Mouse (Mus musculus) kidney, embryonic 14.5 days (tissue): ENCODE measurements at regions not wholly inside any gene's neighbourhood (a gene's known extent, or its start where the extent isn't known, plus 50 kb on each side); places are given as distances from the start of the nearest gene placed in this dataset.

Source experiments
- ATAC-seq: fragments of 200-750 bp; cut with Nextera tagmentation; 2 replicates; pipeline ENCODE4 v1.8.0; 2017; ENCODE audit warnings: moderate number of reproducible peaks, mild to moderate bottlenecking, moderate TSS enrichment, moderate library complexity; ENCODE audit not compliant: low FRiP score, low TSS enrichment
- H3K27ac ChIP-seq: fragments of 300-500 bp; sonication (generic); 2 replicates; pipeline ENCODE4 v1.5.1; 2014; ENCODE audit warnings: low read depth, mild to moderate bottlenecking, low read length, moderate library complexity, mixed read lengths
- H3K27me3 ChIP-seq: fragments of 300-500 bp; sonication (generic); 2 replicates; pipeline ENCODE4 v1.6.1; 2014; ENCODE audit warnings: mild to moderate bottlenecking, low read length; ENCODE audit not compliant: control insufficient read depth, insufficient read depth
- H3K36me3 ChIP-seq: fragments of 300-500 bp; sonication (generic); 2 replicates; pipeline ENCODE4 v1.6.1; 2014; ENCODE audit warnings: low read length, mixed read lengths; ENCODE audit not compliant: control insufficient read depth, insufficient read depth
- H3K4me1 ChIP-seq: fragments of 300-500 bp; sonication (generic); 2 replicates; pipeline ENCODE4 v1.6.1; 2014; ENCODE audit warnings: low read length, mixed read lengths; ENCODE audit not compliant: control insufficient read depth, insufficient read depth
- H3K4me2 ChIP-seq: fragments of 300-500 bp; sonication (generic); replicated peaks from 2 replicates; pipeline ENCODE4 v1.6.1; 2014; ENCODE audit warnings: low read depth, mild to moderate bottlenecking, low read length
- H3K4me3 ChIP-seq: fragments of 300-500 bp; sonication (generic); 2 replicates; pipeline ENCODE4 v1.5.1; 2014; ENCODE audit warnings: mild to moderate bottlenecking, low read length
- H3K9ac ChIP-seq: fragments of 300-500 bp; sonication (generic); 2 replicates; pipeline ENCODE4 v1.6.1; 2014; ENCODE audit warnings: low read depth, mild to moderate bottlenecking, low read length, moderate library complexity
- H3K9me3 ChIP-seq: fragments of 300-500 bp; sonication (generic); 2 replicates; pipeline ENCODE4 v1.6.1; 2016; ENCODE audit warnings: low read length; ENCODE audit not compliant: control insufficient read depth
- WGBS: fragments of 180-500 bp; shearing (Covaris S2); extraction: QIAGEN DNeasy Blood & Tissue Kit; methylation state at CpG from one replicate; pipeline ENCODE4 v1.1.7; 2014; 5-methylcytosine and 5-hydroxymethylcytosine counted together

DNA sequence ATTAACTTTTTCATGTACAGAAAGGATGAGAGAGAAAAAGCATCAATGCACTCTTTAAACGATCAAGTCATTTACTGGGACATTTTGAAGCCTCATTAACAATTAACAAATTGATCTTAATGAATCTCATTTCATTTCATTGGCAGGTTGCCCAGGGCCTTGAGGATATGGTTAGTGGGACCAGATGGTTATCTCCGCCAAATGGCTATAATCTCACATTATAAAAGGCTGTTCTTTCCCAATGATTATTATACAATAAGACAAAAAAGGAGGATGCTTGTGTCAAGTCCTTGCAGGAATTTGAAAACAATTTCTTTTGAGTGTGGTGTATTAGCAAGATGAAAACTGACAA is 185.3 kb downstream of the Snx13 start:
- WGBS: 76% methylated on average over 2 of the region's 2 CpGs

DNA sequence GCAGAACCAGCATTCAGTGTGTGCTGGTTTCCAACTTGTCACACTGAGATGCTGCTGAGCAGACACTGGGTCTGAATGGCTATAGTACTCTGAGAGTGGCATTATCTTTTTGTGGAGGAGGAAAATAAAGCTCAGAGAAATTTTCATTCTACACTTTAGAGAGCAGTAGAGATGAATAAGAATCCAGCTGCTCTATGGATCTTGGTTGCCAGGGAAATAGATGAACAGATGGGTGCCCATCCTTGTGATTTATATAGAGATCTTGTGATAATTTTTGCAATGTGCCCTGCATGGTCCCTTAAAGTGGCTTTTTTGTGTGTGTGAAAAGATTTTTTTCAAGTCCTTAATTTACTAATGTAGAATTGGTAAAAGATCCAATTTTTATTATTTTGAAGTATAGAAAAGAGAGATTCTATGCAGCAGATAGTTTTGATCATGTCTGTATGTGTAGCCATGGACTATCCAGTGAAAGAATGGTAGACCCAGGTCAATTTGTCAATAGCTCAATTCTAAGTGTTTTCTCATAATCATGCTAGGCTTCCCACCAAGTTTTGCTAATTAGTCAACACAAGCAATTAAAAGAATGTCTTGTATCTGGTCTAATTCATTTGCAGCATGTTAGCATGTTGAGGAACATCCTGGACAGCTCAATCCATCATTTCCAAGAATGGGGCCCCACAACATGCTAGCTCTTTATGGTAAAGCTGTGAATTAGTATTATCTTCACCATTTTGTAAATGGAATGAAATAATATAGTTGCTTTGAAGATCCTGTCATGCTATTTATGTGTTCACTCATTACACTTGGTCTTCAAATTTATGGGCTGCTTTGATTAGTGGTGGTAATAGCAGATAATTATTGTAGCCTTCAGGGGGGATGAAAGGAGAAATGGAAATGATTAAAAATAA is 184.7 kb downstream of the Snx13 start:
- H3K27me3 ChIP-seq: no peaks in the 10 kb centered on the region
- H3K4me3 ChIP-seq: no peak overlapping the region
- H3K27ac ChIP-seq: no peak overlapping the region
- H3K9me3 ChIP-seq: no peaks in the 10 kb centered on the region
- no peaks in the 10 kb centered on the region for H3K4me1 ChIP-seq
- H3K9ac ChIP-seq: no peak overlapping the region
- ATAC-seq: no peak
- no peak overlapping the region for H3K4me2 ChIP-seq
- H3K36me3 ChIP-seq: no peaks in the 10 kb centered on the region

More for the DNA sequence above, 185.3 kb downstream of the Snx13 start:
- Histone ChIP-seq H3K9me3 (no peaks in the 10 kb centered on the region), H3K27ac (no peak overlapping the region), H3K9ac (no peak overlapping the region), H3K4me2 (no peak overlapping the region), H3K4me1 (no peaks in the 10 kb centered on the region), H3K27me3 (no peaks in the 10 kb centered on the region), H3K4me3 (no peak overlapping the region), H3K36me3 (no peaks in the 10 kb centered on the region)
- ATAC-seq: no peak

DNA sequence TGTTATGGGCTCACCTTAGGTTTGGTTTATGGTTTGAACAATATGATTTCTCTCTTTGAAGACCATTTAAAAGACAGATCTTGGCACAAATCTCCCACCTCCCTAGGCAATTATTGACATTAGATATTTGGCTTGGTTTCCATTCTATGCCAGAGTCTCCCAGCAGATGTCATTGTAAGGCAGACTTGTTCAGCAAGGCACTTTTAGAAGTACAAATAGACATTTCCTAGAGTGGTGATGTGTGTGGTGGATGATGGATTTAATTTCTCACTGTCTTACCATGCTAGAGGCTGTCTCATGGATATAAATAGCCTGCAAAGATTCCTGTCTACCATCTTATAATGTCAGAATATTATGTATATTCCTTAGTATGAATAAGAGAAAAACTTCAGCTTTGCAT is 173.4 kb downstream of the Snx13 start:
- no peak overlapping the region for H3K27ac ChIP-seq
- no peak overlapping the region for H3K4me2 ChIP-seq
- no peak overlapping the region for H3K4me3 ChIP-seq
- no peaks in the 10 kb centered on the region for H3K27me3 ChIP-seq
- no peaks in the 10 kb centered on the region for H3K4me1 ChIP-seq
- no peak overlapping the region for H3K9ac ChIP-seq
- ATAC-seq: no peak
- no peaks in the 10 kb centered on the region for H3K36me3 ChIP-seq
- H3K9me3 ChIP-seq: no peaks in the 10 kb centered on the region

- Histone ChIP-seq H3K4me3 (no peak overlapping the region), H3K36me3 (no peaks in the 10 kb centered on the region), H3K27ac (no peak overlapping the region), H3K27me3 (no peaks in the 10 kb centered on the region), H3K9ac (no peak overlapping the region), H3K9me3 (no peaks in the 10 kb centered on the region), H3K4me1 (no peaks in the 10 kb centered on the region), H3K4me2 (no peak overlapping the region)
- no peak for ATAC-seq
Measured at GRCm38 (mm10) chr12:35220002-35220401, 173.0 kb downstream of the Snx13 start.

DNA sequence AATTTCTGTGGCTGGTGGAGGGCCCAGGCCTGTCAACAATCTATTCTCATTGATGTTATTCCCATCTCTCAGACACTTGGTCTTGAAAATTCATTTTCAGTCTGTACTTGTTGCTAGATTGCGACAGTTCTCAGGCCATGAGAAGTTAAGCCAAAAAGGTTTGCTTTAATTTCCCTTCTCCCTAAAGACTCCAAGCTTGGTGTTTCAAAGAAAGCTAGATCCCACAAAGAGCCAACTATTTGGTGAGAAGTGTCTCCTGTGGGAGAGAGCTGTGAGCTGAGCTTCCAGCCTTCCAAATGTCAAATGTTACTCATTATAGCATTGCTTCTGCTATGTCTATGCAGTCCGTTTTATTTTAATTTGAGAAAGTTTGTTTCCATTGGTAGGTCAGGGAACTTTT is 169.7 kb downstream of the Snx13 start:
- H3K27ac ChIP-seq: no peak overlapping the region
- no peak overlapping the region for H3K4me2 ChIP-seq
- no peak for ATAC-seq
- H3K9me3 ChIP-seq: no peaks in the 10 kb centered on the region
- H3K27me3 ChIP-seq: no peaks in the 10 kb centered on the region
- H3K36me3 ChIP-seq: no peaks in the 10 kb centered on the region
- no peak overlapping the region for H3K9ac ChIP-seq
- no peaks in the 10 kb centered on the region for H3K4me1 ChIP-seq
- H3K4me3 ChIP-seq: no peak overlapping the region
- WGBS: 82% methylated on average over 2 of the region's 2 CpGs

DNA sequence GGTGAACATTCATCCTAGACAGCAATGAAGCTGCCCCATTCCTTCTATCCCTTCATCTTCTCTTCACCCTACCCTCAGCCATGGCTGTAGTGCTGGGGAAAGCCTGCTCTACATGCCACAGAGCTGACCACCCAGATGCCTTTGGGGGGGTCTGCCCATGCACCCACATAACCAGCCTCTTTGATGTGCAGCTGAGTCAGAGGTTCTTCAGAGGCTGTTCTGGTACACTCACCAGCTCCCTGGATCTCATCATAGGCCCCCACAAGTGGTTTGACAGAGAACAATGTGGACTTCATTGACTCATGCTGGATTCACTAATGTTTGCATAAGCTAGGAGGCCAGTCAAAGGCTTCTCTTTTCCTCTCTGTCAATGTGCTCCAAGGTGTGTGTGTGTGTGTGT is 162.4 kb downstream of the Snx13 start:
- Histone ChIP-seq H3K36me3 (no peaks in the 10 kb centered on the region), H3K9ac (no peak overlapping the region), H3K9me3 (no peaks in the 10 kb centered on the region), H3K27me3 (no peaks in the 10 kb centered on the region), H3K4me1 (no peaks in the 10 kb centered on the region), H3K4me3 (no peak overlapping the region), H3K4me2 (no peak overlapping the region), H3K27ac (no peak overlapping the region)
- no peak for ATAC-seq

GRCm38 (mm10) chr12:35207605-35208004 is 160.6 kb downstream of the Snx13 start:
- Histone ChIP-seq H3K4me2 (no peak overlapping the region), H3K36me3 (no peaks in the 10 kb centered on the region), H3K27me3 (no peaks in the 10 kb centered on the region), H3K9ac (no peak overlapping the region), H3K4me1 (no peaks in the 10 kb centered on the region), H3K27ac (no peak overlapping the region), H3K9me3 (no peaks in the 10 kb centered on the region), H3K4me3 (no peak overlapping the region)
- no peak for ATAC-seq
- WGBS: 85% methylated on average over 3 of the region's 3 CpGs

DNA sequence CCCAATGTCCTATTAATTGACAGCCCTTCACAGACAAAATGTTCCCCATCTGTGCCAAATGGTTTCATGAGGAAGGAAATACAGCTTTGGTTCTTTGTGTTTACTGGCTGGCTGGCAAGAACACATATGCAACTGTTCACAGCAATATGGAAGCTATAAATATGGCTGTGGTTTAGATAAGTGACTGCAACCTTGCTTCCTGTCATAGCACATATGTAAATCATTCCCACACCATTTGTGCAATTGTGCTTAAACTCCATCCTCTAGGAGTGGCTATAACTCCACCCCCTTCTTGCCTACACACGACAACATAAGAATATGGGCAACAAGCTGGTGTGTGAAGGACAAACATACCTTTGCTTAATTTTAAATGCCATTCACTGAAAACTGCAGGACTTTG is 156.4 kb downstream of the Snx13 start:
- H3K27ac ChIP-seq: no peak overlapping the region
- no peaks in the 10 kb centered on the region for H3K36me3 ChIP-seq
- no peak overlapping the region for H3K9ac ChIP-seq
- ATAC-seq: no peak
- H3K27me3 ChIP-seq: no peaks in the 10 kb centered on the region
- H3K4me2 ChIP-seq: no peak overlapping the region
- H3K4me3 ChIP-seq: no peak overlapping the region
- 76% methylated on average over 1 of the region's 1 CpGs for WGBS
- no peaks in the 10 kb centered on the region for H3K4me1 ChIP-seq
- H3K9me3 ChIP-seq: no peaks in the 10 kb centered on the region

DNA sequence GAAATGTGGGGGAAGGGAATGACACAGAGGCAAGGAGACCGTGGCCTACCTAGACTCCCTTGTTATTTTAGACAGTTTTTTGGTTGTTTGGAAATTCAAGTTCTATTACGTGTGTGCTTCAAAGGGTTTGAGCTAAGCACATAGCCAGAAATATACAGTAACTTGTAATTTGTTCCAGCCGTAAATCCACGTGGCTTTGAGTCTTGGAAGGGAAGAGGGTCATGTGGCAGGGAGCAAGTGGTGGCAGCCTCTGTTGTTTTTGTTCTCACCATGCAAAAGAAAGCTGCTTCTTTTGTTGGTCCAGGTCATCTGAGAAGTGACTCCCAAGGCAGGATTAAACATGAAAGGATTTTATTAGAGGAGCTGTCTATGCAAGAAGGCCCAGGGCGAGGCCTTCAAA is 153.1 kb downstream of the Snx13 start:
- H3K4me2 ChIP-seq: no peak overlapping the region
- H3K27ac ChIP-seq: no peak overlapping the region
- no peaks in the 10 kb centered on the region for H3K9me3 ChIP-seq
- no peaks in the 10 kb centered on the region for H3K36me3 ChIP-seq
- peak; percentile 75; the same call in 1 of the 2 replicates for ATAC-seq
- no peak overlapping the region for H3K9ac ChIP-seq
- H3K27me3 ChIP-seq: no peaks in the 10 kb centered on the region
- no peak overlapping the region for H3K4me3 ChIP-seq
- no peaks in the 10 kb centered on the region for H3K4me1 ChIP-seq
- WGBS: 41% methylated on average over 5 of the region's 5 CpGs
